Mouse (Mus musculus) kidney, adult 2 months (tissue): ENCODE measurements around the gene Syt3.

Experiments used
- CTCF ChIP-seq: fragments of 200-500 bp; conservative IDR thresholded peaks from 2 replicates; pipeline ENCODE4 v1.5.1; 2011; ENCODE audit warnings: low read depth, mild to moderate bottlenecking, control low read depth, low read length, moderate library complexity, mixed read lengths; ENCODE audit not compliant: insufficient read depth, insufficient read length
- POLR2A ChIP-seq: fragments of 200-500 bp; IDR thresholded peaks from one replicate; pipeline ENCODE4 v1.6.1; 2011; ENCODE audit warnings: low read depth, low read length, control low read depth

GRCm38 (mm10) chr7:44334139-44334538 lies 49.8 kb upstream of the Syt3 start:
- TF ChIP-seq POLR2A (no peak), CTCF (no peak)
